Comparison of ENCODE assay signal across 8 mouse cellular contexts in genomic region chr14:45049689-45050418, GRCm38 (mm10).
A peak's percentile ranks its signal among the peaks of the same experiment; 100 is the strongest.
DNase-seq lines count a peak whose midpoint lies in the region; ATAC-seq and TF ChIP-seq lines count a peak whose summit lies in the region.

No protein-coding gene starts in this region.

- no peak overlapping the region for H3K9ac ChIP-seq in midbrain, embryonic 15.5 days

- H3K4me2 ChIP-seq in midbrain, embryonic 15.5 days, result no peak overlapping the region

- no peak for TF ChIP-seq POLR2A in testis, adult 2 months (IDR thresholded peaks at IDR 0.05; ENCODE audit: control insufficient read depth, low read depth, low read length)

- H3K9me3 ChIP-seq in midbrain, embryonic 15.5 days, result no peaks in the 10 kb centered on the region
- H3K9me3 ChIP-seq in hindbrain, embryonic 10.5 days, result no peaks in the 10 kb centered on the region

- no peaks in the 10 kb centered on the region for H3K36me3 ChIP-seq in testis, adult 2 months (ENCODE audit: control insufficient read depth, insufficient read depth, low read length)
- no peaks in the 10 kb centered on the region for H3K36me3 ChIP-seq in midbrain, embryonic 15.5 days (replicated peaks)
- H3K36me3 ChIP-seq in hindbrain, embryonic 10.5 days, result no peaks in the 10 kb centered on the region

- no peaks in the 10 kb centered on the region for H3K27me3 ChIP-seq in testis, adult 2 months (ENCODE audit: control insufficient read depth, insufficient read depth, low read length)
- H3K27me3 ChIP-seq in midbrain, embryonic 15.5 days (replicated peaks), result no peaks in the 10 kb centered on the region
- H3K27me3 ChIP-seq in hindbrain, embryonic 10.5 days (ENCODE audit: insufficient read depth, poor library complexity, severe bottlenecking), result no peaks in the 10 kb centered on the region

- no peak overlapping the region for H3K4me3 ChIP-seq in testis, adult 2 months (ENCODE audit: control insufficient read depth, low read depth, low read length)
- no peak overlapping the region for H3K4me3 ChIP-seq in layer of hippocampus, adult 2 months
- no peak overlapping the region for H3K4me3 ChIP-seq in midbrain, embryonic 15.5 days
- H3K4me3 ChIP-seq in hindbrain, embryonic 10.5 days, result no peak overlapping the region

- ATAC-seq in midbrain, embryonic 15.5 days (replicated peaks), result no peak

- H3K27ac ChIP-seq in testis, adult 2 months (ENCODE audit: control insufficient read depth, insufficient read depth, low read depth, low read length), result peak overlapping the region; percentile 72
- peak overlapping the region; percentile 33; the same call in 1 of the 2 replicates for H3K27ac ChIP-seq in layer of hippocampus, adult 2 months
- no peak overlapping the region for H3K27ac ChIP-seq in midbrain, embryonic 15.5 days
- no peak overlapping the region for H3K27ac ChIP-seq in hindbrain, embryonic 10.5 days

- no peak for TF ChIP-seq CTCF in testis, adult 2 months (IDR thresholded peaks at IDR 0.05; ENCODE audit: control insufficient read depth, insufficient read depth, insufficient replicate concordance, low read depth, low read length)
- TF ChIP-seq CTCF in layer of hippocampus, adult 2 months (conservative IDR thresholded peaks at IDR 0.05), result no peak

- peaks cover 4% of the 10 kb centered on the region for H3K4me1 ChIP-seq in testis, adult 2 months (ENCODE audit: control insufficient read depth, insufficient read depth, low read length)
- H3K4me1 ChIP-seq in midbrain, embryonic 15.5 days, result no peaks in the 10 kb centered on the region
- no peaks in the 10 kb centered on the region for H3K4me1 ChIP-seq in hindbrain, embryonic 10.5 days (replicated peaks)

- 81% methylated on average over 7 of the region's 7 CpGs for WGBS in midbrain, embryonic 15.5 days
- WGBS in hindbrain, embryonic 10.5 days, result 81% methylated on average over 7 of the region's 7 CpGs

- no peak for DNase-seq in testis, postnatal 10 days (ENCODE audit: low spot score)
- peak; percentile 19 to 47 for DNase-seq in frontal cortex, postnatal 36 days (ENCODE audit: low spot score in 2 of 2)
- peak in 1 of 2 experiments; percentile 3 for DNase-seq in layer of hippocampus, adult 2 months (ENCODE audit: low spot score in 2 of 2)
- DNase-seq in lung, postnatal 25 days (ENCODE audit: low spot score), result peak; percentile 24
- DNase-seq in hindbrain, embryonic 10.5 days (ENCODE audit: low spot score), result no peak
- no peak for DNase-seq in thymus, postnatal 25 days

Comparison
In these comparisons a context has a peak if more than half of its experiments do, and no peak if none do; other contexts are left out.
1. H3K27ac ChIP-seq: peak in testis, adult 2 months (single experiment) and layer of hippocampus, adult 2 months (single experiment); none in midbrain, embryonic 15.5 days (single experiment) and hindbrain, embryonic 10.5 days (single experiment).
2. DNase-seq: peak in frontal cortex, postnatal 36 days (2 of 2) and lung, postnatal 25 days (single experiment); none in testis, postnatal 10 days (single experiment), hindbrain, embryonic 10.5 days (single experiment) and thymus, postnatal 25 days (single experiment).